ENCODE assay signal across 9 mouse cellular contexts in the genomic region with DNA sequence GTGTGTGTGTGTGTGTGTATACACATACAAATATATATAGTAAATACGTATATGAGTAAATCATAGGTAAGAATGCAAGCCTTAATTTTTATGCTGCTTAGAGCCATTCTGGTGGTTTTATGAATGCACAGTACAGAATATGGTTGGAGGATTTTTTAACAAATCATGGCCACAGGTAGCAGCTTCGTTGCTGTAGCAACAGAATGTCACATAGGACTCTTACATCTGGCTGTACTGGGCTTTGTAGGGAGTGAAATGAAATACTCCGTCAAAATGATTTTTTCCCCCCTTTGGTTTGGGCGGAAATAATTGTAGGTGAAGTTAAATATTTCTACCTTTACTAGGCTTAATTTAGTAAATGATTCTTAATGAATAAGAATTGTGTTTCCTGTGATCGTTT. TPM values are rescaled to one million over a fixed set of nuclear protein-coding genes. Genes with fewer than 3 reads are reported as not detected.
DNase-seq lines count a peak whose midpoint lies in the region; ATAC-seq and TF ChIP-seq lines count a peak whose summit lies in the region.
"Had no signal": no experiment of that assay in that cellular context is flagged by ENCODE, and none has a peak within 500 bp of the region (broad histone marks: within the 10 kb centered on the region; RNA-seq: fewer than 3 reads in every experiment).

No protein-coding gene starts in this region.

- H3K9ac ChIP-seq in heart, embryonic 13.5 days = no peak overlapping the region
- no peak overlapping the region for H3K9ac ChIP-seq in lung, embryonic 16.5 days (ENCODE audit: low read length)
- H3K9ac ChIP-seq in hindbrain, postnatal 0 days (replicated peaks; ENCODE audit: low read length) = peak overlapping the region; percentile 75
- H3K9ac ChIP-seq in neural tube, embryonic 14.5 days (replicated peaks; ENCODE audit: low read depth, low read length) = no peak overlapping the region; the same call in 1 of the 2 replicates
- H3K9ac ChIP-seq: liver, embryonic 14.5 days had no signal

- intact Hi-C loops in heart, postnatal 25 days (cut with DNase I) = loop anchor here (5.0 to 10.0 kb wide), 3 partner anchors 56 to 148 kb away; no protein-coding TSS in a partner anchor

- no peaks in the 10 kb centered on the region for H3K9me3 ChIP-seq in heart, embryonic 13.5 days
- no peaks in the 10 kb centered on the region for H3K9me3 ChIP-seq in lung, embryonic 16.5 days (ENCODE audit: control insufficient read depth, low read length)
- no peaks in the 10 kb centered on the region for H3K9me3 ChIP-seq in hindbrain, postnatal 0 days (ENCODE audit: low read length)
- no peaks in the 10 kb centered on the region for H3K9me3 ChIP-seq in neural tube, embryonic 14.5 days (ENCODE audit: control insufficient read depth, low read length)

- H3K4me3 ChIP-seq in heart, embryonic 13.5 days = peak overlapping the region; percentile 84
- H3K4me3 ChIP-seq in lung, embryonic 16.5 days (ENCODE audit: low read length) = peak overlapping the region; percentile 77
- H3K4me3 ChIP-seq in hindbrain, postnatal 0 days (ENCODE audit: low read length) = peak overlapping the region; percentile 68
- peak overlapping the region; percentile 83 for H3K4me3 ChIP-seq in neural tube, embryonic 14.5 days (ENCODE audit: low read depth, low read length)

- H3K4me2 ChIP-seq in heart, embryonic 13.5 days = peak overlapping the region; percentile 80
- H3K4me2 ChIP-seq in lung, embryonic 16.5 days (ENCODE audit: low read depth, low read length) = peak overlapping the region; percentile 69
- H3K4me2 ChIP-seq in hindbrain, postnatal 0 days (ENCODE audit: low read depth, low read length) = peak overlapping the region; percentile 86
- H3K4me2 ChIP-seq in neural tube, embryonic 14.5 days (ENCODE audit: low read depth, low read length) = peak overlapping the region; percentile 88

- WGBS in heart, embryonic 13.5 days = 85% methylated on average over 5 of the region's 5 CpGs
- 62% methylated on average over 5 of the region's 5 CpGs for WGBS in lung, embryonic 16.5 days
- 52% methylated on average over 5 of the region's 5 CpGs for WGBS in hindbrain, postnatal 0 days
- WGBS in neural tube, embryonic 14.5 days = 62% methylated on average over 5 of the region's 5 CpGs

- DNase-seq in heart, postnatal 25 days (ENCODE audit: low spot score) = no peak
- DNase-seq in lung, postnatal 10 days = no peak
- peak; percentile 61 for DNase-seq in hindbrain, postnatal 0 days (ENCODE audit: low spot score)
- no peak for DNase-seq in c-Kit-positive CD71-positive TER-119-positive erythroid progenitor cells, embryonic 14.5 days (ENCODE audit: low spot score)
- DNase-seq in layer of hippocampus, adult 11-12 months (ENCODE audit: low spot score) = no peak

- H3K36me3 ChIP-seq in heart, embryonic 13.5 days = peaks cover 2% of the 10 kb centered on the region; the same call in 1 of the 2 replicates
- H3K36me3 ChIP-seq in lung, embryonic 16.5 days (ENCODE audit: control insufficient read depth, insufficient read depth, low read length) = no peaks in the 10 kb centered on the region; the same call in 1 of the 2 replicates
- H3K36me3 ChIP-seq in hindbrain, postnatal 0 days (ENCODE audit: insufficient read depth, low read length) = no peaks in the 10 kb centered on the region
- no peaks in the 10 kb centered on the region for H3K36me3 ChIP-seq in neural tube, embryonic 14.5 days (ENCODE audit: control insufficient read depth, insufficient read depth, low read length)

- no peak for TF ChIP-seq CTCF in hindbrain, postnatal 0 days (IDR thresholded peaks at IDR 0.05; ENCODE audit: low read depth)

- peaks cover 51% of the 10 kb centered on the region for H3K4me1 ChIP-seq in heart, embryonic 13.5 days
- H3K4me1 ChIP-seq in lung, embryonic 16.5 days (replicated peaks; ENCODE audit: control insufficient read depth, insufficient read depth, low read length) = peaks cover 41% of the 10 kb centered on the region
- peaks cover 14% of the 10 kb centered on the region for H3K4me1 ChIP-seq in hindbrain, postnatal 0 days (ENCODE audit: insufficient read depth, low read length)
- peaks cover 35% of the 10 kb centered on the region for H3K4me1 ChIP-seq in neural tube, embryonic 14.5 days (ENCODE audit: control insufficient read depth, insufficient read depth, low read length)

- H3K27me3 ChIP-seq in heart, embryonic 13.5 days (replicated peaks) = peaks cover 40% of the 10 kb centered on the region
- H3K27me3 ChIP-seq in lung, embryonic 16.5 days (ENCODE audit: control insufficient read depth, insufficient read depth, low read depth, low read length) = no peaks in the 10 kb centered on the region
- no peaks in the 10 kb centered on the region for H3K27me3 ChIP-seq in hindbrain, postnatal 0 days (ENCODE audit: insufficient read depth, low read length)
- H3K27me3 ChIP-seq in neural tube, embryonic 14.5 days (ENCODE audit: control insufficient read depth, insufficient read depth, low read length) = no peaks in the 10 kb centered on the region

- no peak for ATAC-seq in heart, embryonic 13.5 days (ENCODE audit: extremely low read depth, insufficient number of reproducible peaks, low FRiP score, low TSS enrichment)
- no peak for ATAC-seq in lung, embryonic 16.5 days (ENCODE audit: low read depth)
- ATAC-seq in hindbrain, postnatal 0 days = no peak
- no peak for ATAC-seq in neural tube, embryonic 14.5 days (ENCODE audit: low read depth)

- H3K27ac ChIP-seq in heart, embryonic 13.5 days (replicated peaks) = no peak overlapping the region
- H3K27ac ChIP-seq in lung, embryonic 16.5 days (ENCODE audit: low read length) = no peak overlapping the region
- H3K27ac ChIP-seq in hindbrain, postnatal 0 days = no peak overlapping the region
- H3K27ac ChIP-seq in neural tube, embryonic 14.5 days (ENCODE audit: low read depth, low read length) = no peak overlapping the region
- H3K27ac ChIP-seq: liver, embryonic 14.5 days had no signal

RNA-seq across cellular contexts. Expression of gene Sh3rf1, which starts 3.0 kb away (rescaled TPM):
- 4.8 and 5.3 TPM in 2 replicates for polyA plus RNA-seq in heart, embryonic 13.5 days (2015; fragmentation: Nextera tagmentation; extraction: Ambion mirVana)
- 1 to 10 TPM; 5.5 to 6.0 TPM for total RNA-seq in heart, postnatal 25 days (2021)
- polyA plus RNA-seq in lung, embryonic 16.5 days (2015; fragmentation: Nextera tagmentation; extraction: Ambion mirVana) = 17.8 and 18.7 TPM in 2 replicates
- 31.3 and 33.9 TPM in 2 replicates for total RNA-seq in hindbrain, postnatal 0 days (2014; rRNA removed)
- 17.8 and 17.9 TPM in 2 replicates for polyA plus RNA-seq in hindbrain, postnatal 0 days (2015; fragmentation: Nextera tagmentation; extraction: Ambion mirVana)
- 24.0 and 25.5 TPM in 2 replicates for polyA plus RNA-seq in neural tube, embryonic 14.5 days (2014; fragmentation: Nextera tagmentation; extraction: Ambion mirVana)
